Mouse (Mus musculus) gastrocnemius, postnatal 14 days (tissue): ENCODE measurements around the gene Atp6ap1. TPM values are rescaled to one million over a fixed set of nuclear protein-coding genes. Genes with fewer than 3 reads are reported as not detected.

ENCODE experiments used
- DNase-seq: peaks from one replicate; pipeline ENCODE4 v3.0.0; 2021; ENCODE audit warnings: mixed read lengths
- intact Hi-C: fragments of 180-260 bp; cut with DNase I; formaldehyde crosslinking; loops from one replicate; pipeline ENCODE4 v1.15.1; 2025; ENCODE audit warnings: low total_unique reads
- microRNA-seq, 2 experiments: library from miRNA; unstranded; fragments of <30 nt; microRNA quantifications; one replicate each; pipeline ENCODE4 v1.2.0; 2021
- total RNA-seq, 2 experiments: library from RNA; stranded (reverse); gene quantifications; 2 replicates each; pipeline ENCODE4 v1.2.3; 2021

The Atp6ap1 gene
- total RNA-seq, 2 experiments from 2014 or later, result 87.9 to 94.6 TPM

DNA sequence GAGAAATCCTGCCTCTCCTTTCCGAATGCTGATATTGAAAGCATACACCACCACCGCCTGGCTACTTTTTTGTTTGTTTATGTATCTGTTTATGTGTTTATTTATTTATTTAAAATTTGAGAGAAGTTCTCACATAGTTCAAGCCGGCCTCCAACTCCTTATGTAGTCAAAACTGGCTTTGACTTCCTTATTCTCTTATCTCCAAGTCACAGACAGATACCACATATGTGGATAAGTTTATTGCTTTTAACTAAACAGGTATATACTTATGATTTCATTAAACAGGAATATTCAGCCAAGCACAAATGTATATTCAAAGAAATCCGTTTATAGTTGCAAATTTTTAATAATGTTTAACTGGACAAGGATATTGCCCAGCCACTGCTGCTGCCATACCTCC is 3.5 kb upstream of the Atp6ap1 start:
- DNase-seq, result no peak
- intact Hi-C loops, result no loop called here

- DNase-seq, result no peak
- intact Hi-C loops, result no loop called here
These were observed 1.5 kb downstream of the Atp6ap1 start for GRCm38 (mm10) chrX:74298348-74298747.

GRCm38 (mm10) chrX:74299721-74300120 is 2.8 kb downstream of the Atp6ap1 start:
- intact Hi-C loops, result no loop called here
- no peak for DNase-seq

DNA sequence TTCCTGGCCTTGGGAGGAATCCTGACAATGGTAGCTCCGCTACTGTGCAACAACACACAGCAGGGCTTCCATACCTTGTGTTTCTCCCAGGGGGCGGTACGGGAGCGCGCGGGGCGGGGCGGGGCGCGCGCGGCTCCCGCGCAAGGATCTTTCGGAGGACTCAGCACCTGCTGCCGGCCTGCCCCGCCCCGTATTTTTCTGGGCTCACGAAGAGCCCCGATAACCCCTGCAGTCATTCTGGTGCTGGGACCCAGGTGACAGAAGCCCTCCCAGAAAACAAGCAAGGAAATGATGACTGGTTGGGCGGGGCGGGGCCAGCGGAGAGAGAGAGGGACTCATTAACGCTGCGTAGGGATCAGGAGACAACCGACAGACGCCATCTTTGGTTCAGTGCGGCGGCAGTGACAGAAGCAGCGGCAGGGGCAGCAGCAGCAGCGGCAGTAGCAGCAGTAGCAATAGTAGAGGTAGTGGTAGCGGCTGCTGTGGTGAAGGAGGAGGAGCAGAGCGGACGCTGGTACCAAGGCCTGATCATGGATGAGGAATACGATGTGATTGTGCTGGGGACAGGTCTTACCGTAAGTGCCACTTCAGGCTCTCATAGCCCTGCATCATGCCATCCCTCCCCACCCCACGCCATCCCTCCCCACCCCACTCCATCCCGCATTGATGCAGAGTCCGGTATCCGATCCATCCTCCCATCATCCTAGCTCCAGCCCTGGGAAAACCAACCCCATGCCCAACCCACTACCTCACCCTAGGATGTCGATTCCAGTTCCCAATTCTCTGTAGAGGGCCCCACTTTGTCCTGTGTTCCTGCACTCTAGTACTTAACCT is 8.2 kb downstream of the Atp6ap1 start, which contains the start of gene Gdi1:
Gene Gdi1 (plus strand): TSS at position 132 of the 834 bp plus-strand sequence.
- intact Hi-C loops, result no loop called here
- peak; percentile 63 for DNase-seq

DNA sequence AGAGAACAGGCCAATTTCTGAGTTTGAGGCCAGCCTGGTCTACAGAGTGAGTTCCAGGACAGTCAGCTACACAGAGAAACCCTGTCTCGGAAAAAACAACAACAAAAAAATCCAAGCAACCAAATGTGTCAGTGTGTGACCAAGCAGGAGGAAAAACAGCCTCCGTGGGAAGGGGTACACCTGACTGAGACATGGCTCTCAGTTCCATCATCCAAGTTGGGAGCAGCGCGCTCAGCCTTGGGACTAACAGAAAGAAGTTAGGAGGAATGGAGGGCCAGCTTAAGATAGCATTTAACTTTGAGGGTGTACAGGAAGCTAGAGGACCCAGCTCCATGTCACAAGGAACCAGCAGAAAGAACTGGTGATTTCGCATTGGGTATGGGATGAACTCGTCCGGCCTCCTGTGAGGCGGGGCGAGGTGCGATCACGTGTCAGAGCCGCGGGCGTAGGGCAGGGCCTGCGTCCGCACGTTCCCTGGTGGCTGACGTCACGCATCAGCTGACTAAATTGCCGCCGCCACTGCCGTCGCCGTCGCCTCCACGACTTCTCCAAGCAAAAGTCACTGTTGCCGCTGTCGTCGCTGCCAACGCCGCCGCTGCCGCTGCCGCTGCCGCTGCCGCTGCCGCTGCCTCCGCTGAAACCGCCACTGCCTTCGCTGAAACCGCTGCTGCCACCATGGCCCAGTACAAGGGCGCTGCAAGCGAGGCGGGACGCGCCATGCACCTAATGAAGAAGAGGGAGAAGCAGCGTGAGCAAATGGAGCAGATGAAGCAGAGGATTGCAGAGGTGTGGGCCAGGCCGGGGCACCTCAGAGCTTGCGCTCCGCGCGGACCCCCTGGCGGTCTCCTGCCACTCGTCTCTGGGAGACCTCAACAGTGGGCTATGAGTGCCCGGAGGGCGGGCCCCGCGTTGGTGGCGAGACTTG is 15.9 kb downstream of the Atp6ap1 start, which contains the start of gene Fam50a:
Gene Fam50a (plus strand): TSS at position 494 of the 925 bp plus-strand sequence.
- DNase-seq, result peak; percentile 89
- intact Hi-C loops, result no loop called here

- DNase-seq, result peak; percentile 71
- intact Hi-C loops, result no loop called here
These were observed 31.8 kb downstream of the Atp6ap1 start, which contains the start of gene Plxna3 for GRCm38 (mm10) chrX:74328725-74329161. Gene Plxna3, plus strand, starts transcription at chrX:74329066.

DNA sequence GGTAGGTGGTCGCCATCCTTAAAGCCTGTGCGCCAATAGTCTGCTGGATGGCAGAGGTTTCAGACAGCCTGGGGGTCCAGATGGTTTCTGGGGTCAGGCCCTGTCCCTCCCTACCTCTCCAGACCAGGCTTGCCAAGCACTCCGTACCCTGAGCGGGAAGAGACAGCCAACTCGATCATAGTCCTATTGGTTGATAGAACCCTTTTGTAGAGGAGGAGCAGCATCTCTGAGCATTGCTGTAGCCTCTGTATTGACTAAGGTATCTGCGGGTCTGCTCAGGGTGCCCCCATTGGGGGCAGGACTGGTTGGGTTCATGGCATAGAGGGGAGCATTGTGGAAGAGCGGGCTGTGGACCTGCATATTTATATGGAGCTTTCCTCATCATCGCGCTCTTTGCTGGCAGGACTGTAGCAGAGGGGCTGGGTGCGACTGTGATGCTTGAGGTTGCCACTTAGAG is 32.3 kb downstream of the Atp6ap1 start:
- no peak for DNase-seq
- intact Hi-C loops, result no loop called here

GRCm38 (mm10) chrX:74330166-74330930 is 33.5 kb downstream of the Atp6ap1 start:
- no peak for DNase-seq
- intact Hi-C loops, result no loop called here

DNA sequence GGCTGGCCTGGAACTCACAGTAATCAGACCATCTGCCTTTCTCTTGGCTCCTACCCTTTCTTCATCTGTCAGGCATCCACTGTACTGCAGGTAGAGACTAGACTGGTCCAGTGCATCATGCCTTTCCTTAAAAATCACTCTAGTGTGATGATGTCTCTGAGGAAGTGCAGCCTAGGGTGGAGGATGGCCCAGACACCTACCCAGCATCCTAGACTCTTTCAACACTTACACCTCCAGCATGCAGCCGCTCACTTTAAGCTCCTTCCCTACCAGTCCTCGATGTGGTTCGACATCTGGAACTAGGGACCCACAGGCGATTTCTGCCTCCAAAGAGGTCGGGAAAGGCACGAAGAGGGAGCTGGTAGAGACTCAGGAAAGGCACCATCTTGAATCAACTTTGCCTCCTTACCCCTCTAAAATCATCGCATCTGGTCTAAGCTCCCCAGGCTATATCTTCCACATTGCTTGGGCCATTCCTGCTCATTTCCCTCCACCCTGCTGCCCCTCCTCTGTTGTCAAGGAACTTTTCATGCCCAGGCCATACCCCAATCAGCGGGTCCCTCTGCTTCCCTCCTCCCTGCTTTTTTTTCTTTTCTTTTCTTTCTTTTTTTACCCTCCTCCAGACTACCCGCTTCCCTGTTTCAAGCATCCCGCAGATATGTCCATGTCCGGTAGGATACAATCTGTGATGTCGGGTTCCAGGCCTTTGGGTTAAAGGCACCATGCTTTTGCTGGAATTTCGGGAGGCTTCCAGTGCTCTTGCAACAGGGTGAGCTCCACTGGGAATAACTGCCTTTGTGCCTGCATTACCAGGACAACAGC is 56.0 kb downstream of the Atp6ap1 start:
- intact Hi-C loops, result no loop called here

GRCm38 (mm10) chrX:74353467-74353770 is 56.5 kb downstream of the Atp6ap1 start, which contains the start of gene Lage3:
Gene Lage3, minus strand, starts transcription at chrX:74353618.
- DNase-seq, result peak; percentile 84
- intact Hi-C loops, result no loop called here

More for the DNA sequence above, 56.0 kb downstream of the Atp6ap1 start:
- no peak for DNase-seq

Small RNA genes within 50 kb of the gene (microRNA-seq; reads per million reads assigned to microRNA genes)
- gene Mir7091 (1.0 to 1.6 reads per million in 2 experiments), gene Mir7092 (0 reads per million in 2 experiments)

Other genes with a start within 250 kb of the Atp6ap1 start
- not detected for gene Opn1mw, start 169.6 kb upstream of the Atp6ap1 start, total RNA-seq
- 10 to 100 TPM; 25.6 to 30.4 TPM for gene Mecp2, start 161.7 kb upstream of the Atp6ap1 start, total RNA-seq
- gene Tex28, start 129.3 kb upstream of the Atp6ap1 start, total RNA-seq, result not detected
- not detected for gene Tktl1, start 119.8 kb upstream of the Atp6ap1 start, total RNA-seq
- 10 to 100 TPM; 78.1 to 92.7 TPM for gene Flna, start 47.3 kb upstream of the Atp6ap1 start, total RNA-seq
- gene Emd, start 42.4 kb upstream of the Atp6ap1 start, total RNA-seq, result 10 to 100 TPM; 17.5 to 18.4 TPM
- 100 to 1,000 TPM; 121 to 122 TPM for gene Rpl10, start 26.3 kb upstream of the Atp6ap1 start, total RNA-seq
- gene Taz, start 15.2 kb upstream of the Atp6ap1 start, total RNA-seq, result 10 to 100 TPM; 31.6 to 34.1 TPM
- 10 to 100 TPM; 79.6 to 82.4 TPM for gene Dnase1l1, start 14.8 kb upstream of the Atp6ap1 start, total RNA-seq
- 10 to 100 TPM; 36.3 to 38.9 TPM for gene Gdi1, start 7.9 kb downstream of the Atp6ap1 start, total RNA-seq
- 10 to 100 TPM; 20.0 to 23.5 TPM for gene Fam50a, start 15.9 kb downstream of the Atp6ap1 start, total RNA-seq
- gene Plxna3, start 32.0 kb downstream of the Atp6ap1 start, total RNA-seq, result 1 to 10 TPM; 1.6 TPM
- gene Lage3, start 56.5 kb downstream of the Atp6ap1 start, total RNA-seq, result 10 to 100 TPM; 36.1 to 36.3 TPM
- gene Ubl4a, start 76.1 kb downstream of the Atp6ap1 start, total RNA-seq, result 10 to 100 TPM; 43.5 to 46.7 TPM
- 1 to 10 TPM; 3.9 to 4.1 TPM for gene Slc10a3, start 76.3 kb downstream of the Atp6ap1 start, total RNA-seq
- gene Fam3a, start 96.2 kb downstream of the Atp6ap1 start, total RNA-seq, result 10 to 100 TPM; 14.1 to 17.7 TPM
- 10 to 100 TPM; 21.9 to 23.5 TPM for gene Ikbkg, start 96.2 kb downstream of the Atp6ap1 start, total RNA-seq
- gene G6pdx, start 132.1 kb downstream of the Atp6ap1 start, total RNA-seq, result 1 to 10 TPM; 4.7 to 5.7 TPM
- gene Gm6880, start 184.3 kb downstream of the Atp6ap1 start, total RNA-seq, result not detected